Mouse (Mus musculus) CH12.LX (cell line): ENCODE data around the gene 1300017J02Rik. TPM values are rescaled to one million over a fixed set of nuclear protein-coding genes. Genes with fewer than 3 reads are reported as not detected.
A peak's percentile ranks its signal among the peaks of the same experiment; 100 is the strongest.

Experiments used
- DNase-seq: peaks from one replicate; pipeline ENCODE4 v3.0.0-alpha.2; 2013; ENCODE audit errors: extremely low read depth
- H3K27ac ChIP-seq: 2 replicates; pipeline ENCODE4 v1.5.1; 2012; ENCODE audit warnings: low read depth, mild to moderate bottlenecking, control low read depth, moderate library complexity; ENCODE audit not compliant: insufficient read depth
- H3K27me3 ChIP-seq: replicated peaks from 2 replicates; pipeline ENCODE3; 2012; ENCODE audit warnings: inconsistent platforms
- H3K36me3 ChIP-seq, 2 experiments: replicated peaks in 1 of 2; 2 replicates each; pipeline versions ENCODE3 to v1.6.1; 2012; ENCODE audit warnings: inconsistent platforms in 1 of 2, low read length in 1 of 2, mild to moderate bottlenecking in 1 of 2, mixed read lengths in 1 of 2, moderate library complexity in 1 of 2; ENCODE audit not compliant: control insufficient read depth in 1 of 2, insufficient read depth in 1 of 2
- H3K4me1 ChIP-seq, 2 experiments: 2 replicates each; pipeline ENCODE4 v1.6.1; 2012; ENCODE audit warnings: inconsistent platforms in 1 of 2, moderate library complexity in 1 of 2; ENCODE audit not compliant: insufficient read depth in 2 of 2, control insufficient read depth in 1 of 2
- H3K4me2 ChIP-seq: 2 replicates; pipeline ENCODE4 v1.6.1; 2012; ENCODE audit warnings: low read depth, mild to moderate bottlenecking, control low read depth; ENCODE audit not compliant: poor library complexity, insufficient read depth, severe bottlenecking
- H3K4me3 ChIP-seq, 3 experiments: fragments of 150-350 bp in 1 of 3; sonication (generic) in 1 of 3; replicated peaks in 1 of 3; 2 replicates each; pipeline versions ENCODE3 to v1.5.1; 2011 to 2012; ENCODE audit warnings: low read depth in 2 of 3, low read length in 2 of 3, mild to moderate bottlenecking in 2 of 3, moderate library complexity in 2 of 3, control low read depth in 1 of 3, improper control_type of control experiment in 1 of 3, inconsistent platforms in 1 of 3, mixed read lengths in 1 of 3; ENCODE audit not compliant: poor library complexity in 1 of 3
- H3K79me2 ChIP-seq: replicated peaks from 2 replicates; pipeline ENCODE4 v1.6.1; 2012; ENCODE audit warnings: mild to moderate bottlenecking, moderate library complexity; ENCODE audit not compliant: control insufficient read depth, poor library complexity, insufficient read depth, severe bottlenecking; ENCODE audit errors: extremely low read depth
- H3K9ac ChIP-seq: 2 replicates; pipeline ENCODE4 v1.6.1; 2012; ENCODE audit warnings: low read depth, mild to moderate bottlenecking, control low read depth, moderate library complexity; ENCODE audit not compliant: insufficient read depth
- H3K9me3 ChIP-seq: replicated peaks from 2 replicates; pipeline ENCODE3; 2012; ENCODE audit warnings: low read length, inconsistent platforms, mixed read lengths
- BHLHE40 ChIP-seq: IDR thresholded peaks from 2 replicates; pipeline ENCODE4 v1.6.1; 2011; ENCODE audit warnings: mild to moderate bottlenecking, low read depth, low read length, improper control_type of control experiment
- CHD1 ChIP-seq: IDR thresholded peaks from 2 replicates; pipeline ENCODE4 v1.6.1; 2012; ENCODE audit warnings: low read depth, low read length, improper control_type of control experiment, inconsistent platforms
- CHD2 ChIP-seq: IDR thresholded peaks from 2 replicates; pipeline ENCODE4 v1.6.1; 2011; ENCODE audit warnings: low read length, improper control_type of control experiment
- CTCF ChIP-seq, 2 experiments: IDR thresholded peaks in 1 of 2; conservative IDR thresholded peaks in 1 of 2; 2 replicates each; pipeline ENCODE4 v1.5.1; 2011 to 2012; ENCODE audit warnings: low read depth in 2 of 2, low read length in 2 of 2, improper control_type of control experiment in 1 of 2, inconsistent platforms in 1 of 2, mild to moderate bottlenecking in 1 of 2, moderate library complexity in 1 of 2
- E2F4 ChIP-seq: IDR thresholded peaks from 2 replicates; pipeline ENCODE4 v1.6.1; 2011; ENCODE audit warnings: low read depth, low read length, improper control_type of control experiment; ENCODE audit not compliant: insufficient replicate concordance
- ELF1 ChIP-seq: IDR thresholded peaks from 2 replicates; pipeline ENCODE4 v1.6.1; 2014; ENCODE audit warnings: low read depth, mild to moderate bottlenecking, inconsistent platforms, low read length, improper control_type of control experiment
- EP300 ChIP-seq: IDR thresholded peaks from 2 replicates; pipeline ENCODE4 v1.6.1; 2011; ENCODE audit warnings: low read length, improper control_type of control experiment
- GABPA ChIP-seq: IDR thresholded peaks from 2 replicates; pipeline ENCODE4 v1.6.1; 2012; ENCODE audit warnings: low read depth, low read length, improper control_type of control experiment, inconsistent platforms; ENCODE audit not compliant: insufficient replicate concordance
- IRF4 ChIP-seq: IDR thresholded peaks from 2 replicates; pipeline ENCODE4 v1.6.1; 2014; ENCODE audit warnings: low read depth, mild to moderate bottlenecking, inconsistent platforms, low read length, improper control_type of control experiment
- JUN ChIP-seq: IDR thresholded peaks from 2 replicates; pipeline ENCODE4 v1.6.1; 2011; ENCODE audit warnings: low read depth, mild to moderate bottlenecking, low read length, improper control_type of control experiment, moderate library complexity; ENCODE audit not compliant: insufficient read depth
- JUND ChIP-seq: conservative IDR thresholded peaks from 2 replicates; pipeline ENCODE4 v1.6.1; 2011; ENCODE audit warnings: low read depth, low read length, improper control_type of control experiment
- MAFK ChIP-seq: IDR thresholded peaks from 2 replicates; pipeline ENCODE4 v1.6.1; 2011; ENCODE audit warnings: low read length, improper control_type of control experiment; ENCODE audit not compliant: insufficient replicate concordance
- MAX ChIP-seq: IDR thresholded peaks from 2 replicates; pipeline ENCODE4 v1.6.1; 2011; ENCODE audit warnings: low read length, improper control_type of control experiment
- MAZ ChIP-seq: IDR thresholded peaks from 2 replicates; pipeline ENCODE4 v1.6.1; 2012; ENCODE audit warnings: low read depth, mild to moderate bottlenecking, inconsistent platforms, low read length, improper control_type of control experiment, moderate library complexity
- MEF2A ChIP-seq: IDR thresholded peaks from 2 replicates; pipeline ENCODE4 v1.6.1; 2014; ENCODE audit warnings: low read depth, mild to moderate bottlenecking, inconsistent platforms, low read length, improper control_type of control experiment, borderline replicate concordance
- NELFE ChIP-seq: IDR thresholded peaks from 2 replicates; pipeline ENCODE4 v1.6.1; 2011; ENCODE audit warnings: low read depth, low read length, improper control_type of control experiment
- NRF1 ChIP-seq: IDR thresholded peaks from 2 replicates; pipeline ENCODE4 v1.6.1; 2014; ENCODE audit warnings: low read depth, mild to moderate bottlenecking, inconsistent platforms, low read length, improper control_type of control experiment, moderate library complexity
- POLR2A ChIP-seq: IDR thresholded peaks from 2 replicates; pipeline ENCODE4 v1.6.1; 2011; ENCODE audit warnings: low read depth, mild to moderate bottlenecking, improper control_type of control experiment, low read length
- RAD21 ChIP-seq: IDR thresholded peaks from 2 replicates; pipeline ENCODE4 v1.6.1; 2011; ENCODE audit warnings: low read depth, mild to moderate bottlenecking, low read length, improper control_type of control experiment, moderate library complexity
- RCOR1 ChIP-seq: conservative IDR thresholded peaks from 2 replicates; pipeline ENCODE4 v1.6.1; 2012; ENCODE audit warnings: low read depth, mild to moderate bottlenecking, inconsistent platforms, low read length, improper control_type of control experiment
- SIN3A ChIP-seq: IDR thresholded peaks from 2 replicates; pipeline ENCODE4 v1.6.1; 2012; ENCODE audit warnings: low read length, improper control_type of control experiment, inconsistent platforms
- SMC3 ChIP-seq: IDR thresholded peaks from 2 replicates; pipeline ENCODE4 v1.6.1; 2011; ENCODE audit warnings: low read depth, low read length, improper control_type of control experiment
- TCF12 ChIP-seq: IDR thresholded peaks from 2 replicates; pipeline ENCODE4 v1.6.1; 2014; ENCODE audit warnings: low read depth, mild to moderate bottlenecking, inconsistent platforms, low read length, improper control_type of control experiment
- UBTF ChIP-seq: IDR thresholded peaks from 2 replicates; pipeline ENCODE4 v1.6.1; 2012; ENCODE audit warnings: low read depth, mild to moderate bottlenecking, inconsistent platforms, low read length, improper control_type of control experiment, moderate library complexity
- USF1 ChIP-seq: IDR thresholded peaks from 2 replicates; pipeline ENCODE4 v1.6.1; 2014; ENCODE audit warnings: low read depth, mild to moderate bottlenecking, inconsistent platforms, low read length, improper control_type of control experiment
- USF2 ChIP-seq: conservative IDR thresholded peaks from 2 replicates; pipeline ENCODE4 v1.6.1; 2011; ENCODE audit warnings: low read depth, low read length, improper control_type of control experiment
- ZC3H11A ChIP-seq: IDR thresholded peaks from 2 replicates; pipeline ENCODE4 v1.6.1; 2012; ENCODE audit warnings: low read depth, mild to moderate bottlenecking, inconsistent platforms, low read length, improper control_type of control experiment
- ZKSCAN1 ChIP-seq: IDR thresholded peaks from 2 replicates; pipeline ENCODE4 v1.6.1; 2012; ENCODE audit warnings: low read depth, inconsistent platforms, low read length, improper control_type of control experiment, borderline replicate concordance
- ZNF384 ChIP-seq: IDR thresholded peaks from 2 replicates; pipeline ENCODE4 v1.6.1; 2012; ENCODE audit warnings: low read depth, low read length, improper control_type of control experiment, inconsistent platforms
- dilution Hi-C: fragments of 300-500 bp; cut with MboI; formaldehyde crosslinking; loops from 2 replicates; pipeline ENCODE4 v1.14.3; 2020; ENCODE audit warnings: low sequenced_read_pairs; ENCODE audit not compliant: extremely low pct_unique_long_range_greater_than_20kb, extremely low pct_ligation_motif_present
- in situ Hi-C: fragments of 300-500 bp; cut with MboI; formaldehyde crosslinking; loops from 3 replicates; pipeline ENCODE4 v1.14.3; 2019; ENCODE audit warnings: low sequenced_read_pairs, low pct_ligation_motif_present, low pct_unique_long_range_greater_than_20kb, mixed read lengths
- polyA plus RNA-seq: library from polyadenylated mRNA; unstranded; fragments of >175 nt; gene quantifications from 2 replicates; pipeline ENCODE4 v1.2.1, GENCODE M21; 2012; ENCODE audit warnings: low read depth; ENCODE audit not compliant: insufficient read length
- total RNA-seq, 2 experiments: library from RNA; depleted of rRNA; stranded (reverse); fragments of 300-350 nt in 1 of 2; fragments of >200 nt in 1 of 2; gene quantifications; 2 replicates each; pipeline ENCODE4 v1.2.3; 2012 to 2014

The 1300017J02Rik gene
- total and polyA plus RNA-seq, 3 experiments: 0.59 to 0.81 TPM; not detected in 1

DNA sequence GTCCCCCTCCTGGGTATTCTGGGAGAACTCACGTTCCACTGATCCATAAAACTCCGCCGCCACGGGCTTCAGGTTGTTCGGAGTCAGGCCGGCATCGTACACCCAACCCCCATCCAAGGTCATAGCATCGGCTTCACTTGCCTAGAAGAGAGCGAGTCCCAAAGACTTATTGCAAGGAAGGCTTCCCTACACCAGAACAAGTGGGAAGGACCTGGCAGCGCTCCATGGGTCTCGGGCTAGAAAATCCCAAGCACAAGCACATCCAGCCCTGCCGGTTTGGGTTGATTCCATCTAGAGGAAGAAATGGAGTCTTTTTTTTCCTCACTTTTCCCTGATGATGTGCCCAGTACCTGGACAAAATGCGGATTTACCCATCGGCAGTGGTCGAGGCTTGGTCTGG, 78.1 kb downstream of the 1300017J02Rik start:
- Histone ChIP-seq H3K36me3 (no peaks in the 10 kb centered on the region), H3K9me3 (no peaks in the 10 kb centered on the region), H3K27ac (no peak overlapping the region), H3K4me1 (no peaks in the 10 kb centered on the region), H3K4me2 (no peak overlapping the region), H3K9ac (no peak overlapping the region), H3K4me3 (no peak overlapping the region)
- TF ChIP-seq SIN3A (no peak), USF2 (no peak), NRF1 (no peak), E2F4 (no peak), ZKSCAN1 (no peak), JUN (no peak), NELFE (no peak), JUND (no peak), IRF4 (no peak), USF1 (no peak), ZNF384 (no peak), MEF2A (no peak), BHLHE40 (no peak)
- TF ChIP-seq, all 38 proteins: peak for 0
- H3K27me3 ChIP-seq: peaks cover 36% of the 10 kb centered on the region
- dilution Hi-C loops: no loop called here
- no peaks in the 10 kb centered on the region for H3K79me2 ChIP-seq
- in situ Hi-C loops: no loop called here
- no peak for DNase-seq

DNA sequence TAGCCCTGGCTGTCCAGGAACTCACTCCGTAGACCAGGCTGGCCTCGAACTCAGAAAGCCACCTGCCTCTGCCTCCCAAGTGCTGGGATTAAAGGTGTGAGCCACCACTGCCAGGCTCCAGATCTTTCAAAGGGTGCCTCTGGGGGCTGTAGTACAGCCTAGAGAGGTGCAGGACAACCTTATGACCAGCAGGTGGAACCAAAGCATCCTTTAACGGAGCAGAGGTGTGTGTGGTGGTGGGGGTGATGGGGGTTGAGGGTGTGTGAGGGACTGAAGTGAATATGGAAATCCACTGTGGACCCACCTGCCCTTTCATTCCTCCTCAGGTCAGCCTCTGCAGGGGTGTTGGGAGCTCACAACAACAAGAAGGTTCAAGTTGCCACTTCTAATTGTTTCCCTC, 79.4 kb downstream of the 1300017J02Rik start:
- H3K9me3 ChIP-seq: no peaks in the 10 kb centered on the region
- H3K36me3 ChIP-seq: no peaks in the 10 kb centered on the region
- no peaks in the 10 kb centered on the region for H3K4me1 ChIP-seq
- peaks cover 36% of the 10 kb centered on the region for H3K27me3 ChIP-seq
- H3K27ac ChIP-seq: no peak overlapping the region
- no peaks in the 10 kb centered on the region for H3K79me2 ChIP-seq
- no peak for TF ChIP-seq ZC3H11A
- TF ChIP-seq TCF12: no peak
- no peak for TF ChIP-seq CHD1
- TF ChIP-seq EP300: no peak
- TF ChIP-seq UBTF: no peak
- TF ChIP-seq RCOR1: no peak
- TF ChIP-seq MAX: no peak
- TF ChIP-seq CHD2: no peak
- TF ChIP-seq USF2: no peak
- no peak for TF ChIP-seq SIN3A
- TF ChIP-seq NRF1: no peak
- TF ChIP-seq POLR2A: no peak
- peak; percentile 61 for TF ChIP-seq RAD21
- no peak for TF ChIP-seq ZKSCAN1
- TF ChIP-seq JUN: no peak
- TF ChIP-seq GABPA: no peak
- no peak for TF ChIP-seq MAFK
- no peak for TF ChIP-seq USF1
- TF ChIP-seq ELF1: no peak
- TF ChIP-seq SMC3: peak; percentile 46
- no peak for TF ChIP-seq MAZ
- TF ChIP-seq MEF2A: no peak
- no peak for TF ChIP-seq NELFE
- TF ChIP-seq CTCF (conservative IDR thresholded peaks at IDR 0.05 in 1 of 2, IDR thresholded peaks at IDR 0.05 in 1 of 2; ENCODE audit: low read depth in 2 of 2, low read length in 2 of 2): peak in 1 of 2 experiments; percentile 70; a peak in 3 of 4 replicates
- no peak for TF ChIP-seq JUND
- TF ChIP-seq ZNF384: no peak
- TF ChIP-seq, all 38 proteins: peak for 3
- dilution Hi-C loops: no loop called here
- no peak overlapping the region for H3K4me2 ChIP-seq
- in situ Hi-C loops: no loop called here
- H3K4me3 ChIP-seq: no peak overlapping the region
- no peak overlapping the region for H3K9ac ChIP-seq
- peak; percentile 45 for DNase-seq
